Mouse (Mus musculus) erythroblast, embryonic 14.5 days (primary cell): ENCODE data around the gene G430095P16Rik. TPM values are rescaled to one million over a fixed set of nuclear protein-coding genes. Genes with fewer than 3 reads are reported as not detected.

Experiments
- H3K27me3 ChIP-seq: 2 replicates; pipeline ENCODE4 v1.6.1; 2012; ENCODE audit warnings: inconsistent platforms; ENCODE audit not compliant: control insufficient read depth
- H3K36me3 ChIP-seq: 2 replicates; pipeline ENCODE4 v1.6.1; 2012; ENCODE audit warnings: mild to moderate bottlenecking, inconsistent platforms; ENCODE audit not compliant: control insufficient read depth
- H3K4me1 ChIP-seq: 2 replicates; pipeline ENCODE4 v1.6.1; 2012; ENCODE audit warnings: inconsistent platforms; ENCODE audit not compliant: control insufficient read depth
- H3K4me3 ChIP-seq: replicated peaks from 2 replicates; pipeline ENCODE3; 2012; ENCODE audit warnings: moderate library complexity, mild to moderate bottlenecking, inconsistent platforms
- H3K9me3 ChIP-seq: 2 replicates; pipeline ENCODE4 v1.6.1; 2012; ENCODE audit warnings: low read length, inconsistent platforms, mixed read lengths; ENCODE audit not compliant: control insufficient read depth
- GATA1 ChIP-seq: IDR thresholded peaks from 2 replicates; pipeline ENCODE4 v1.6.1; 2012; ENCODE audit warnings: low read length, inconsistent platforms, mixed read lengths
- TAL1 ChIP-seq: IDR thresholded peaks from 3 replicates; pipeline ENCODE4 v1.6.1; 2012; ENCODE audit warnings: low read length, inconsistent platforms, mixed read lengths
- polyA plus RNA-seq: library from polyadenylated mRNA; stranded (reverse); fragments of >175 nt; gene quantifications from 2 replicates; pipeline ENCODE4 v1.2.3, GENCODE M21; 2012

The G430095P16Rik gene
- polyA plus RNA-seq, 1 experiment = 11.9 TPM

- Histone ChIP-seq H3K27me3 (peaks cover 24% of the 10 kb centered on the region), H3K9me3 (no peaks in the 10 kb centered on the region), H3K36me3 (peaks cover 13% of the 10 kb centered on the region), H3K4me3 (no peak overlapping the region), H3K4me1 (peaks cover 81% of the 10 kb centered on the region)
- no peak for TF ChIP-seq GATA1
Observed at GRCm38 (mm10) chr8:84736521-84736920, 13.7 kb downstream of the G430095P16Rik start.

- H3K36me3 ChIP-seq = peaks cover 6% of the 10 kb centered on the region
- H3K9me3 ChIP-seq = no peaks in the 10 kb centered on the region
- peaks cover 33% of the 10 kb centered on the region for H3K27me3 ChIP-seq
- TF ChIP-seq TAL1 = no peak
- no peak for TF ChIP-seq GATA1
- H3K4me3 ChIP-seq = peak overlapping the region; percentile 55
- peaks cover 79% of the 10 kb centered on the region for H3K4me1 ChIP-seq
Observed at GRCm38 (mm10) chr8:84737608-84738007, 14.8 kb downstream of the G430095P16Rik start.

- Histone ChIP-seq H3K27me3 (peaks cover 37% of the 10 kb centered on the region), H3K4me3 (peak overlapping the region; percentile 55), H3K36me3 (no peaks in the 10 kb centered on the region; the same call in 1 of the 2 replicates), H3K9me3 (no peaks in the 10 kb centered on the region), H3K4me1 (peaks cover 78% of the 10 kb centered on the region)
- TF ChIP-seq TAL1 (no peak), GATA1 (no peak)
Observed at GRCm38 (mm10) chr8:84738266-84738665, 15.5 kb downstream of the G430095P16Rik start.

- Histone ChIP-seq H3K4me3 (no peak overlapping the region), H3K27me3 (peaks cover 39% of the 10 kb centered on the region), H3K4me1 (peaks cover 76% of the 10 kb centered on the region), H3K36me3 (no peaks in the 10 kb centered on the region; the same call in 1 of the 2 replicates), H3K9me3 (no peaks in the 10 kb centered on the region)
- no peak for TF ChIP-seq TAL1
- no peak for TF ChIP-seq GATA1
Observed at GRCm38 (mm10) chr8:84738715-84739400, 16.1 kb downstream of the G430095P16Rik start.

GRCm38 (mm10) chr8:84739401-84739742, 16.6 kb downstream of the G430095P16Rik start:
- Histone ChIP-seq H3K36me3 (no peaks in the 10 kb centered on the region), H3K27me3 (peaks cover 39% of the 10 kb centered on the region), H3K9me3 (no peaks in the 10 kb centered on the region), H3K4me1 (peaks cover 73% of the 10 kb centered on the region), H3K4me3 (no peak overlapping the region)
- no peak for TF ChIP-seq TAL1
- no peak for TF ChIP-seq GATA1

- H3K27me3 ChIP-seq = peaks cover 42% of the 10 kb centered on the region
Observed at GRCm38 (mm10) chr8:84740895-84741843, 18.4 kb downstream of the G430095P16Rik start.

GRCm38 (mm10) chr8:84742171-84743053, 19.6 kb downstream of the G430095P16Rik start:
- Histone ChIP-seq H3K4me1 (peaks cover 57% of the 10 kb centered on the region), H3K36me3 (no peaks in the 10 kb centered on the region), H3K9me3 (no peaks in the 10 kb centered on the region), H3K4me3 (no peak overlapping the region), H3K27me3 (peaks cover 45% of the 10 kb centered on the region)
- TF ChIP-seq GATA1 (no peak), TAL1 (no peak)

More at GRCm38 (mm10) chr8:84740895-84741843, 18.4 kb downstream of the G430095P16Rik start:
- no peaks in the 10 kb centered on the region for H3K9me3 ChIP-seq
- H3K4me1 ChIP-seq = peaks cover 66% of the 10 kb centered on the region
- H3K36me3 ChIP-seq = no peaks in the 10 kb centered on the region
- no peak for TF ChIP-seq TAL1
- no peak for TF ChIP-seq GATA1
- no peak overlapping the region for H3K4me3 ChIP-seq

GRCm38 (mm10) chr8:84743054-84743415, 20.2 kb downstream of the G430095P16Rik start:
- peaks cover 51% of the 10 kb centered on the region for H3K4me1 ChIP-seq

More at GRCm38 (mm10) chr8:84743054-84743415, 20.2 kb downstream of the G430095P16Rik start:
- no peaks in the 10 kb centered on the region for H3K36me3 ChIP-seq
- peaks cover 43% of the 10 kb centered on the region for H3K27me3 ChIP-seq
- H3K4me3 ChIP-seq = no peak overlapping the region
- TF ChIP-seq TAL1 (no peak), GATA1 (no peak)
- no peaks in the 10 kb centered on the region for H3K9me3 ChIP-seq
